In genomic region chr5:4761891-4762290, GRCm38 (mm10) we compare ENCODE assay signal across 18 mouse cellular contexts.
"Had no signal": no experiment of that assay in that cellular context is flagged by ENCODE, and none has a peak within 500 bp of the region (broad histone marks: within the 10 kb centered on the region; RNA-seq: fewer than 3 reads in every experiment).

No protein-coding gene starts in this region.

- ATAC-seq: midbrain, embryonic 16.5 days had no signal

- H3K36me3 ChIP-seq: midbrain, embryonic 10.5 days; midbrain, embryonic 12.5 days; neural tube, embryonic 13.5 days; neural tube, embryonic 15.5 days had no signal

- H3K4me3 ChIP-seq: midbrain, embryonic 10.5 days; midbrain, embryonic 12.5 days; myocyte; neural tube, embryonic 13.5 days; neural tube, embryonic 15.5 days had no signal

- H3K27ac ChIP-seq: midbrain, embryonic 10.5 days; midbrain, embryonic 12.5 days; neural tube, embryonic 13.5 days; neural tube, embryonic 15.5 days had no signal

- DNase-seq: lung, embryonic 14.5 days; lung, postnatal 10 days; lung, postnatal 4 days; midbrain, embryonic 14.5 days; retina, postnatal 1 day; right cerebral cortex, adult 18-20 months; right cerebral cortex, postnatal 25 days; right cerebral cortex, postnatal 4 days; spleen, adult 18-20 months; thymus, adult 18-20 months; thymus, postnatal 14 days; thymus, postnatal 36 days had no signal

- H3K4me2 ChIP-seq: lung, embryonic 14.5 days; midbrain, embryonic 12.5 days; neural tube, embryonic 13.5 days; neural tube, embryonic 15.5 days had no signal

- H3K9me3 ChIP-seq: midbrain, embryonic 10.5 days; midbrain, embryonic 12.5 days; neural tube, embryonic 13.5 days; neural tube, embryonic 15.5 days had no signal

- H3K9ac ChIP-seq: lung, embryonic 14.5 days; midbrain, embryonic 12.5 days; neural tube, embryonic 13.5 days; neural tube, embryonic 15.5 days had no signal
